Mouse (Mus musculus) Muller cell, postnatal 12 days (primary cell): Measurements from ENCODE around the gene Rpl23a.

Source experiments
- DNase-seq: peaks from one replicate; pipeline ENCODE4 v3.0.0-alpha.2; 2015; ENCODE audit errors: inconsistent ontology term

Gene Rpl23a

GRCm38 (mm10) chr11:78182961-78183844, at the start of gene Rpl23a:
Gene Rpl23a (minus strand): TSS chr11:78183584.
- DNase-seq: peak; percentile 90

GRCm38 (mm10) chr11:78231518-78231917, 48.1 kb upstream of the Rpl23a start:
- no peak for DNase-seq

GRCm38 (mm10) chr11:78223586-78223985, 40.2 kb upstream of the Rpl23a start:
- no peak for DNase-seq

DNA sequence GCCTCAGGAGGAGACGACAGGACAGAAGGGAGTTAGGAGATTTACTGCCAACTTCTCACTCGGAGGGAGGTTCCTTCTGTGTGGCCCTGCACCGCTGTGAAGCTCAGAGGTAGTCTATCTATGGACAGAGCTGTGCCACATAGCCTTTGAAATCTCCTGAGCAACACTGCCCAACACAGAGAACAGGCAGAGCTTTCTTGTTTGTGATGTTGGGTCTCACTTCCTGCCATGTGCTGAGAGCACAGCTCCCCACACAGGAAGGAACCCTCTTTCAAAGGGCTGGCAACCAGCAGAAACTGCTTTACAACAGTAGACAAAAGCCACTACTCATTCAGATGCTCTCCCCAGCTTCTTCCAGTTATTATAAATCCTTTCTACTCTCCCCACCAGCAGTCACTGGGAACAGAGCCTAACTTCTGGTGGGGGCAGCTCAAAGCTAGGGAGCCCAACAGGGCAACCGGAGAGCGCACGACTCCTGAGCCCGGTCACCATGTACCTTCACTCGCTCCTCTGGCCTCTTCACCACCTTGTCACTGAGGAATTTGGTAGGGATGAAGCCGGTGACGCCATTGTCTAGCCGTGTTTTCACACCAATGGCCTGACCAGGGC, 32.4 kb upstream of the Rpl23a start:
- no peak for DNase-seq

DNA sequence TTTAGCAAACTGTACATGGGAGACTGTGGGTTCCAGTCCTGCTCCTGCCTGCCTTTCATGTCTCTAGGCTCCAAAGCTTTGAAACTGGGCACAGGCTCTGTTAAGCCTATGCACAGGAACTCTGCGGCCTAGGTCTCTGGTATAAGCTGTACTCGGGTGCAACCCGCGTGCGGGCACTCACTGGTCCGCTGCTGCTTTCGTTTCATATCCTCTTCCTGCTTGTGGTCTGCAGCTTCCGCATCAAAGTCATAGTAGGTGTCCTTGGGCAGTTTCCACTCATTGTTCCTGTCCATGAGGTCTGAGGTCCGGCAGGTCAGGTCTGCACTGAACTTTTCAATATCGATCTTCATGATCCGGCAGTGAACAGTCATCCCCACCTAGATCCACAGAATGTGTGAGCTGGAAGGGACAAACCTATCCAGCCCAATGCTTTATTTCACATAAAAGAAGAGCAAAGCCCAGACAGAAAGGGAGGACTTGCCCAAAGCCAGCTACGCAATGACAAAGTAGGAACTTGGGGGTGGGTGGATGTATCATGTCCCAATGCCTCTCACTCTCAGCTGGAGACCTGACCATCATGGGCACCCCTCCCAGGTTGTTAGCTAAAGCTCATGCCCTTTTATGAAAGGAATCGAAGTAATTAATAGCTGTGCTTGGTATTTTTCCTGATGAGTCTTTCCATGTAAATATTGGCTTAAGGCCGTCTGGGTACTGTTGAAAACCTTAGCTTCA, 29.9 kb upstream of the Rpl23a start:
- DNase-seq: no peak

DNA sequence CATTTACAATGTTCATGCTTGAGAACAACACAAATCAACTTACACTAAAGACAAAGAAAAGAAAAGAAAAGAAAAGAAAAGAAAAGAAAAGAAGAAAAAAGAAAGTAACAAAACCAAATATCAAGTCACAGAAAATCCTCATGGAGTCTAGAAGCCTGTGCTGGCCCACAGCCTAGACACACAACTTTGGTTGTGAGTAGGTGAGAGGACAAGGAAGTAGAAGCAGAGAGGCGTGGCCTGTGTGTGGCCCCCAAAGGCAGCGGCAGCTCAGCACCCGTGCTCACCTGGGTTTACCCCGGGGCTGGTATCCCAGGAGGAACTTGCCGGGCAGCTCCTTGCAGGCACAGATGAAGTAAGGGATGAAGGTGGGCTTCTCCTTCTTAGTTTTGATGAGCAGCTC, 28.1 kb upstream of the Rpl23a start:
- DNase-seq: no peak

GRCm38 (mm10) chr11:78210615-78211014, 27.2 kb upstream of the Rpl23a start:
- no peak for DNase-seq

- no peak for DNase-seq
Measured at GRCm38 (mm10) chr11:78209886-78210285, 26.5 kb upstream of the Rpl23a start.

DNA sequence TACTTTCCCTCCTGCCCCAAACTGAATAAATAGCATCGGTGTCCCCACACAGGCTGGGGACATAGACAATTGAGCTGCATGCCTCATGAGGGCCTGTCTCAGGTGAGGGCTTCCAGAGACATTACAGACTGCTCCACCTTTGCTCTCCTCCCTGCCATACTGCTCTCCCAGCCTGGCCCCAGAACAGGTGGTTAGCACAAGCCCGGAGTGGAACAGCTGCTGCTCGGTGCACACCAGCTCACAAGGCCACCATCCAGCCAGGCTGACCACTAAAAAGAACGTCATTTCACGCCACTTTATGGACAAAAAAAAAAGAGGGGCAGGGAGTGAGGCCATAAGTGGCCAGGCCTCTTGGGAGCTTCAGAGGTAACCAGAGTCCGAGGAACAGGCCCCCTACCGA, 23.8 kb upstream of the Rpl23a start:
- DNase-seq: no peak

GRCm38 (mm10) chr11:78205361-78206206, 22.2 kb upstream of the Rpl23a start:
- no peak for DNase-seq

- no peak for DNase-seq
Measured at GRCm38 (mm10) chr11:78204287-78204686, 20.9 kb upstream of the Rpl23a start.

- no peak for DNase-seq
Measured at GRCm38 (mm10) chr11:78202372-78202771, 19.0 kb upstream of the Rpl23a start.

- no peak for DNase-seq
Measured at GRCm38 (mm10) chr11:78195101-78195863, 11.9 kb upstream of the Rpl23a start.

GRCm38 (mm10) chr11:78194411-78195100, 11.2 kb upstream of the Rpl23a start:
- DNase-seq: peak; percentile 68

DNA sequence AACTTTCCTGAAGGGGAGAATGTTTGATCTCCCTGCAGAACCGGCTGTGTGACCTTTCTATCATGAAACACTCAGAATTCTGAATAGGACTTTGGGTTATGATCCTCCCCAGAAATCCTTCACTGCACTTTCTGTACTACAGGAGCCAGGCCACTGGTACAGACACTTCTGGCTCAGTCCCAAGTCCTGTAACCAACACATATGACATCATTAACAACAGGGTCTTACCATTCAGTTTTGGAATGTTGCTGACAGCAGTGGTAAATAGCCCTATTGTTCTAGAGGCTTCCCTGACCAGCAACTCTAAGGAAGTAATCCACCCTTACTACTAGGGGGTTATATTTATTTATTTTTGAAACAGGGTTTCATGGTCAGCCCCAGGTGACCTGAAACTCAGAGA, 9.7 kb upstream of the Rpl23a start, which contains the start of gene Proca1:
Gene Proca1 (plus strand): TSS at position 280 of the 400 bp plus-strand sequence.
- DNase-seq: peak; percentile 26

DNA sequence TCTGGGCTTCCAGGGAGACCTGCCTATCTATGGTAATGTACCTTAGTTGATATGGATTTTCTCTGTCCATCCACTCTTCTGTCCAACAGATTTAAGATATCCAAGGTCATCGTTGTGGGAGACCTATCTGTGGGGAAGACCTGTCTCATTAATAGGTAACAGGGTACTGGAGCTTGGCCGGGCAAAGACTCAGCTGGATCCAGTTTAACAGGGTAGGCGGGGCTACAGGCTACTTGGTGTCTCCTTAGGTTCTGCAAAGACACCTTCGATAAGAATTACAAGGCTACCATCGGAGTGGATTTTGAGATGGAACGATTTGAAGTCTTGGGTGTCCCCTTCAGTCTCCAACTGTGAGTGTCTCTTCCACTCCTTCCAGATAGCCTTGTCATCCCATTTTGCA, 6.7 kb upstream of the Rpl23a start:
- DNase-seq: no peak

GRCm38 (mm10) chr11:78189234-78190040, 6.1 kb upstream of the Rpl23a start:
- peak; percentile 89 for DNase-seq

- peak; percentile 92 for DNase-seq
Measured at GRCm38 (mm10) chr11:78188331-78189233, 5.2 kb upstream of the Rpl23a start, which contains the start of gene Rab34. Gene Rab34 (plus strand): TSS chr11:78188430.
